Mouse (Mus musculus) neural tube, embryonic 13.5 days (tissue): Measurements from ENCODE around the gene BC037034. TPM values are rescaled to one million over a fixed set of nuclear protein-coding genes. Genes with fewer than 3 reads are reported as not detected.

Source experiments
- ATAC-seq: fragments of 200-750 bp; cut with Nextera tagmentation; 2 replicates; pipeline ENCODE4 v1.8.0; 2017; ENCODE audit warnings: low read depth, mild to moderate bottlenecking, moderate TSS enrichment, moderate library complexity
- H3K27ac ChIP-seq: fragments of 300-500 bp; sonication (generic); replicated peaks from 2 replicates; pipeline ENCODE4 v1.5.1; 2015; ENCODE audit warnings: moderate library complexity, mild to moderate bottlenecking, inconsistent platforms
- H3K27me3 ChIP-seq: fragments of 300-500 bp; sonication (generic); 2 replicates; pipeline ENCODE4 v1.6.1; 2015; ENCODE audit warnings: mild to moderate bottlenecking, inconsistent platforms
- H3K36me3 ChIP-seq: fragments of 300-500 bp; sonication (generic); 2 replicates; pipeline ENCODE4 v1.6.1; 2015; ENCODE audit warnings: mild to moderate bottlenecking, inconsistent platforms
- H3K4me1 ChIP-seq: fragments of 300-500 bp; sonication (generic); replicated peaks from 2 replicates; pipeline ENCODE4 v1.6.1; 2015; ENCODE audit warnings: inconsistent platforms
- H3K4me2 ChIP-seq: fragments of 300-500 bp; sonication (generic); 2 replicates; pipeline ENCODE4 v1.6.1; 2015; ENCODE audit warnings: inconsistent platforms, mild to moderate bottlenecking, moderate library complexity
- H3K4me3 ChIP-seq: fragments of 300-500 bp; sonication (generic); 2 replicates; pipeline ENCODE4 v1.5.1; 2015; ENCODE audit warnings: mild to moderate bottlenecking, inconsistent platforms
- H3K9ac ChIP-seq: fragments of 300-500 bp; sonication (generic); 2 replicates; pipeline ENCODE4 v1.6.1; 2015; ENCODE audit warnings: moderate library complexity, mild to moderate bottlenecking, inconsistent platforms
- H3K9me3 ChIP-seq: fragments of 300-500 bp; sonication (generic); 2 replicates; pipeline ENCODE4 v1.6.1; 2016; ENCODE audit warnings: inconsistent platforms
- whole genome bisulfite sequencing: fragments of 180-500 bp; shearing (Covaris S2); methylation state at CpG from one replicate; pipeline ENCODE4 v1.1.7; 2015; 5-methylcytosine and 5-hydroxymethylcytosine counted together
- polyA plus RNA-seq: library from polyadenylated mRNA; unstranded; fragments of >200 nt; fragmentation: Nextera tagmentation; extraction: Ambion mirVana; gene quantifications from 2 replicates; pipeline ENCODE4 v1.2.1, GENCODE M21; 2015

Gene BC037034
- 17.3 and 18.3 TPM in 2 replicates for polyA plus RNA-seq

DNA sequence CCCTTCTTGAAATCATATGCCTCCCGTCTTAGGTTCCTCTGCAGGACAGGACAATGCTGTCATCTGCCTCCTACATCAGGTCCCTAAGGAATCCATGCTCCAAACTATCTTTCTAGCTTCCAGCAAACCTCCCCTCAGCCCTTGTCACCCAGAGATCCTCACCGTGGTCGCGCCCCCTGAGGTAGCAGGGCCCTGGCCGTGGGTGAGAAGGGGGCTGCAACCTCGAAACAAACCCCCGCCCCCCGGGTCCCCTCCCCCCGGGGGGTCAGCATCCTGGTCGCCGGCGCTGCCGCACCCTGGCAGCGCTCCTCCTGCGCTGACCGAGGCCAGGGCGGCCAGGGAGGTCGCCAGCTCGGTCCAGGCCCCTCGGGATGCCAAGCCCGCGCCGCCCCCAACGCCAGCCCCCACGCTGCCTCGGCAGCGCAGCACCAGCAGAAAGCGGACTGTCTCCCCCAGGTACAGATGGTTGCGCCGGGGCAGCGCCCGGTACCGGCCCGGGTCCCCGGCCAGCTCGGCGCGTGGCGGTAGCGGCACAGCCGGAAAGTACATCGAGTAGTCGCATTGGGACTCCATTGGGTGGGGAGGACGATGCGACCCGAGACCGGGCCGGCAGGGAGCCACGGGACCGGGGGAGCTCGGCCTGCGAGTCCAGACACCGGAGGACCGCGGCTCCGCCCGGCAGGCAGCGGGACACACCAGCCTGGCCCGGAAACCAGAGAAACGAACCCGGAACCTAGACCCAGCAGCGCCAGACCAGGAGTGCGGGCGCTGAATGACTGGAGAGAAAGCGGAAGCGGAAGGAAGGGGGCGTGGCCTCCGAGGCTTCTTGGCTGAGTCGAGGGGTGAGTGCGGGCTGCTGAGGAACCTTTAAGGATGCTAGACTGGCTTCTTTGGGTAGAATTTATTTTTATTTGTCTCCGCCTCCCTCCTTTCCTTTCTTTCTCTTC lies at the start of gene BC037034:
BC037034 (minus strand) TSS at position 774 of the 947 bp plus-strand sequence.
- ATAC-seq, result peak; percentile 89
- Histone ChIP-seq H3K36me3 (peaks cover 56% of the 10 kb centered on the region), H3K9ac (peak within 1 kb of the TSS; percentile 98), H3K9me3 (no peaks in the 10 kb centered on the region), H3K27me3 (no peaks in the 10 kb centered on the region), H3K4me1 (peaks cover 50% of the 10 kb centered on the region), H3K27ac (peak within 1 kb of the TSS; percentile 82), H3K4me2 (peak within 1 kb of the TSS; percentile 96), H3K4me3 (peak within 1 kb of the TSS; percentile 91)
- under 1% methylated on average over 70 of the region's 71 CpGs for WGBS

DNA sequence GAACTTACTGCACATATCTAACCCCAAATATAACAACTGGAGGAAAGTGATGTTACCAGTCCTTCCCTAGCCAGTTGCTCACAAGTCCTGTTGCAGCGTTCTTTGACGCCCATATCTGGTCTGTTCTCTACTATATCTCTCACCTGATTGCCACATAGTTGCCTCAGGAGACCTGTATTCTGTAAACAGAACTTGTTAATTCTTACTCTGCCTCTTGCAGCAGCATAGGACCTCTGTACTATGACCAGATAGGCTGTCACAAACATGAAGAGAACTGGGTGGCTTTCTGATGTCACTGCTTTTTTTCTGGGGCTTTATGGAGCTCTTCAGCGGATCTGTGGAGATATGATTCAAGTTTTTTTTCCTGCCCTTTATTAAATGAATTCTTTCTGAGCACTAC lies 49.0 kb upstream of the BC037034 start:
- Histone ChIP-seq H3K27ac (no peak overlapping the region), H3K27me3 (no peaks in the 10 kb centered on the region), H3K9me3 (no peaks in the 10 kb centered on the region), H3K4me3 (no peak overlapping the region), H3K36me3 (no peaks in the 10 kb centered on the region), H3K4me2 (no peak overlapping the region), H3K9ac (no peak overlapping the region), H3K4me1 (no peaks in the 10 kb centered on the region)
- ATAC-seq, result no peak
- WGBS, result 91% methylated on average over 3 of the region's 3 CpGs

DNA sequence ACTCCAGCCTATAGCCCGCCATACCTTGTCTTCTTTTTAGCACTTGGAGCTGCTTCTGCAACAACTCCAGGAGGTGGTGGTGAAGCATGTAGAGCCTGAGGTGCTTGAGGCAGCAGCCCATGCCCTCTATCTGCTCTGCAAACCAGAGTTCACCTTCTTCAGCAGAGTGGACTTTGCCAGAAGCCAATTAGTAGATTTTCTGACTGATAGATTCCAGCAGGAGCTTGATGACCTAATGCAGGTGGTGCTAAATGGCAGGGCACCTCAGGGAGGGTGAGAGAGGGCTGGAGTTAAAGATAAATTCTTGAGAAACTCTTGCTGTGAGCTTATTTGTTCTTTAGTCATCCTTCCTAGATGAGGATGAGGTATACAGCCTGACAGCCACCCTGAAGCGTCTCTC lies 35.8 kb upstream of the BC037034 start:
- Histone ChIP-seq H3K27me3 (no peaks in the 10 kb centered on the region), H3K4me2 (no peak overlapping the region), H3K4me1 (no peaks in the 10 kb centered on the region), H3K27ac (no peak overlapping the region), H3K9me3 (no peaks in the 10 kb centered on the region), H3K36me3 (no peaks in the 10 kb centered on the region), H3K9ac (no peak overlapping the region), H3K4me3 (no peak overlapping the region)
- WGBS, result 94% methylated on average over 2 of the region's 2 CpGs
- no peak for ATAC-seq

DNA sequence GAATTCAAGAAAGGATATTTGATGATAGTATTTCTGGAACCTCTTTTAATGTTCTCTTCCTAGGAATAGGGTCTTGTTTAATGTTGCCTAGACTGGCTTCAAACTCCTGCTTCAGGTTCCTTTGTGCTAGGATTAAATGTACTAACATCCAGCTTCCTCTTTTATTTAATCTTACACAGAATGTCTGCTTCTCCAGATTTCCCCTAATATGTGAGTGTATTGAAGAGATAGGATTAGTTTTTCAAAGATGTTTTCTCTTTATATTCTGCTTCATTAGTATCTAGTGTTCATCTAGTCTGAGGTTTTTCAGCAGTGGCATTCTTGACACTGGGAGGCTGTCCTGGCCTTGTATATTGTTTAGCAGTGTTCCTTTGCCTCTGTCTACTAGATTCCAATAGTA lies 30.3 kb upstream of the BC037034 start:
- Histone ChIP-seq H3K36me3 (no peaks in the 10 kb centered on the region), H3K9me3 (no peaks in the 10 kb centered on the region)

DNA sequence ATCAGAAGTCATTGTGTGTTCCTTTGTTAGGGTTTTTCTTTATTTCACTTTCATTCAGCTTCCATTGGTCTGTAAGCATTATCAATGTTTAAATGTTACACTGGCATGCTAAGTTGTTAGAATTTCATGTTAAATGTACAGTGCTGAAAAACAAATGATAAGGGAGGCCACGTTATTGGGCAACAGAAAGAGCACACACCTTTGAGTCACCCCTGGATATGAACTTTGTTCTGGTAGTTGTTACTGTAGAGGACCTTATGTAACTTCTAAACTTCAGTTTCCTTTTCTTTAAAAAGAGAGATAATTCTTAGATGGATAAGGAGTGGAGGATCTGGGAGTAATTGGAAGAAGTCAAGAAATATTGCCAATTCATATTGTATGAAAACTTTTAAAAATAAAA lies 27.8 kb upstream of the BC037034 start:
- WGBS, result 87% methylated on average over 1 of the region's 1 CpGs
- Histone ChIP-seq H3K9me3 (no peaks in the 10 kb centered on the region), H3K36me3 (no peaks in the 10 kb centered on the region), H3K4me3 (no peak overlapping the region), H3K4me1 (no peaks in the 10 kb centered on the region), H3K27ac (no peak overlapping the region), H3K9ac (no peak overlapping the region), H3K4me2 (no peak overlapping the region), H3K27me3 (no peaks in the 10 kb centered on the region)
- no peak for ATAC-seq

More for the DNA sequence above, 30.3 kb upstream of the BC037034 start:
- no peaks in the 10 kb centered on the region for H3K4me1 ChIP-seq
- H3K9ac ChIP-seq, result no peak overlapping the region
- no peaks in the 10 kb centered on the region for H3K27me3 ChIP-seq
- no peak overlapping the region for H3K27ac ChIP-seq
- no peak overlapping the region for H3K4me3 ChIP-seq
- ATAC-seq, result no peak
- no peak overlapping the region for H3K4me2 ChIP-seq

DNA sequence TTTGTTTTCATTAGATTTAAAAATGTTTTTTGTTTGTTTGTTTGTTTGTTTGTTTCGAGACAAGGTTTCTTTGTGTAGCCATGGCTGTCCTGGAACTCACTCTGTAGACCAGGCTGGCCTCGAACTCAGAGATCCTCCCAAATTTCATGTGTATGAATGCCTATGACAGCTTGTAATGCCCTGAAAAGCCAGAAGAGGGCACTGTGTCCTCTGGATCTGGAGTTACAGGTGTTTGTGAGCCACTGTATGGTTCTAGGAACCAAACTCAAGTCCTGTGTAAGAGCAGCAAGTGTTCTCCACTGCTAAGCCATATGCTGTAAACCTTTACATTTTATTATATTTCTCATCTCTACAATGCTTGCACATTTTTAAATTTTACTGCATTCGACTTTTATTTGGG lies 24.0 kb upstream of the BC037034 start:
- Histone ChIP-seq H3K27ac (no peak overlapping the region), H3K4me3 (no peak overlapping the region), H3K9me3 (no peaks in the 10 kb centered on the region), H3K4me1 (no peaks in the 10 kb centered on the region), H3K27me3 (no peaks in the 10 kb centered on the region), H3K9ac (no peak overlapping the region), H3K4me2 (no peak overlapping the region), H3K36me3 (no peaks in the 10 kb centered on the region)
- no peak for ATAC-seq
- 79% methylated on average over 3 of the region's 3 CpGs for WGBS

DNA sequence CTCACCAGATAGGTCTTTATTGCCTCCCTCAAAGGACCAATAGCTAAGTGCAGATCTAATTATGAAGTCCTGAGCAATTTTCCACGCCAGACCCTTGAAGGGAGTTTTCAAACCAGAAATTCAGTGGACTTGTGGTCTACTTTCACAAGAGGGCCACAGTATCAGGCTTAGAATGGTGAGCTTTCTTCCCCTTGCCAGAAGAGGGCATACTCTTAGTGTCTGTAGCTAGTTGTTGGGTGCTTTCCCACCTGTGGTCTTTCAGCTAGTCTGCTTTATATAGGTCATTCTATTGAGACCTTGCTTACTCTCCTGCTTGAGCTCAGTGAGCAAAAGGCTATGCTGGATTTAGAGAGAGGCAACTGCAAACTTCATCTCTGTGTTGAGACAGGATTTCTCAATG lies 19.7 kb upstream of the BC037034 start:
- Histone ChIP-seq H3K9me3 (peaks cover 7% of the 10 kb centered on the region; the same call in 1 of the 2 replicates), H3K9ac (no peak overlapping the region), H3K4me1 (peaks cover 7% of the 10 kb centered on the region), H3K27me3 (0 out of 2 replicates have a peak, but pooled peaks cover 5% of the 10 kb centered on the region), H3K4me2 (no peak overlapping the region), H3K4me3 (no peak overlapping the region), H3K27ac (no peak overlapping the region), H3K36me3 (no peaks in the 10 kb centered on the region)
- no peak for ATAC-seq
- WGBS, result 54% methylated on average over 1 of the region's 1 CpGs

DNA sequence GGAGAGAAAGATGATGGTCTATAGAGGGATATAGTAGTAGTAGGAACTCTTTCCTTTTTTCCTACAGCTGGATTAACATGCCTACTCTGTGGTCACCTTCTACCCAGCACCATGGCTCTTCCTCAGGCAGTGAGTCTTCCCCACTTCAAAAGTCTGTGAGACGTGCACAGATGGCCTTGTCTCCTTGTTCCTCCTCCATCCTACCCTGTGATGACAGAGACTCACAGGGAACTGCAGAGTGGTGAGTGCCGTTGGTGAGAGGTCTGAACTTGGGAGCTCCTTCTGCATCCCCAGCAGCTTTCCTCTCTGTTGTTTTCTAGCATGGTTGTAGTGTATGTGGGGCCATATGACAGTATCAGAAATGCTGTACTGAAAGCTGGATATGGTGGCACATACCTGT lies 18.0 kb upstream of the BC037034 start:
- ATAC-seq, result no peak
- peaks cover 25% of the 10 kb centered on the region for H3K4me1 ChIP-seq
- H3K4me3 ChIP-seq, result no peak overlapping the region
- H3K27me3 ChIP-seq, result 0 out of 2 replicates have a peak, but pooled peaks cover 5% of the 10 kb centered on the region
- WGBS, result 81% methylated on average over 2 of the region's 2 CpGs
- no peak overlapping the region for H3K4me2 ChIP-seq
- no peak overlapping the region for H3K9ac ChIP-seq
- peaks cover 7% of the 10 kb centered on the region; the same call in 1 of the 2 replicates for H3K9me3 ChIP-seq
- no peak overlapping the region for H3K27ac ChIP-seq
- peaks cover 17% of the 10 kb centered on the region for H3K36me3 ChIP-seq

DNA sequence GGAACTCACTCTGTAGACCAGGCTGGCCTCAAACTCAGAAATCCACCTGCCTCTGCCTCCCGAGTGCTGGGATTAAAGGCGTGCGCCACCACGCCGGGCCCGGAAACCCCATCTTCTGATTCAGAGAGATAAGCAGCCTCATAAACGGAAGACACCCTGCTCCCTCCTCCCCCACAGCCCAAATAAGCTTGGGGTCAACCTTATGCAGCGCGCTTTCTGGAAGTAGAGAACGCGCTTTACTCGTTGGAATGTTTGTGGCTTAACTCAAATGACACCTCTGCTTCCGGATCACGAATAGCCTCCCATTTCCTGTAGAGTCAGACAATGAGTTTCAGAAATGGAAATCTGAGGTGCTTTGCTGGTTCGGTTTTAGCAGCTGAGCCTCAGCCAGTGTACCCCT lies 17.0 kb upstream of the BC037034 start:
- ATAC-seq, result no peak
- WGBS, result 88% methylated on average over 15 of the region's 15 CpGs
- Histone ChIP-seq H3K27me3 (0 out of 2 replicates have a peak, but pooled peaks cover 5% of the 10 kb centered on the region), H3K4me2 (peak overlapping the region; percentile 93; the same call in 1 of the 2 replicates), H3K9me3 (peaks cover 7% of the 10 kb centered on the region; the same call in 1 of the 2 replicates), H3K4me3 (peak overlapping the region; percentile 88; the same call in 1 of the 2 replicates), H3K27ac (no peak overlapping the region), H3K9ac (no peak overlapping the region), H3K4me1 (peaks cover 34% of the 10 kb centered on the region), H3K36me3 (peaks cover 26% of the 10 kb centered on the region)

DNA sequence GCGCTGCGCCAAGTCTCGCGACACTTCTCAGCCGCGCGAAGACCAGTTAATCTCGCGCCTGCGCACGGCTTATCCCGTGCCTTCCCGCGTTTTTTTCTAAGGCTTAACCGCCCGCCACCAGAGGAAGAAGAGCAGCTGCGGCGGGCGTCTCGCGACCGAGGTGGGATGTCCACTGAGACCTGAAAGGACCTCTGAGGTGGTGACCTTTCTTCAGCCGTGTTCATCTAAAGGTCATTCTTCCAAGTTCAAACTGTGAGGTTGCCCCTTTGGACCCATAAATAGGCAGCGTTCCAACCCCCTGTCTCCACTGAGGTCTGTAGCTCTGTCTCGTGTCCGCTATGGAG lies 16.6 kb upstream of the BC037034 start:
- H3K4me2 ChIP-seq, result peak overlapping the region; percentile 93
- H3K9ac ChIP-seq, result no peak overlapping the region
- WGBS, result 21% methylated on average over 26 of the region's 26 CpGs
- peaks cover 7% of the 10 kb centered on the region; the same call in 1 of the 2 replicates for H3K9me3 ChIP-seq
- 0 out of 2 replicates have a peak, but pooled peaks cover 5% of the 10 kb centered on the region for H3K27me3 ChIP-seq
- peaks cover 30% of the 10 kb centered on the region for H3K36me3 ChIP-seq
- H3K27ac ChIP-seq, result no peak overlapping the region
- no peak for ATAC-seq
- peak overlapping the region; percentile 88 for H3K4me3 ChIP-seq
- peaks cover 39% of the 10 kb centered on the region for H3K4me1 ChIP-seq

DNA sequence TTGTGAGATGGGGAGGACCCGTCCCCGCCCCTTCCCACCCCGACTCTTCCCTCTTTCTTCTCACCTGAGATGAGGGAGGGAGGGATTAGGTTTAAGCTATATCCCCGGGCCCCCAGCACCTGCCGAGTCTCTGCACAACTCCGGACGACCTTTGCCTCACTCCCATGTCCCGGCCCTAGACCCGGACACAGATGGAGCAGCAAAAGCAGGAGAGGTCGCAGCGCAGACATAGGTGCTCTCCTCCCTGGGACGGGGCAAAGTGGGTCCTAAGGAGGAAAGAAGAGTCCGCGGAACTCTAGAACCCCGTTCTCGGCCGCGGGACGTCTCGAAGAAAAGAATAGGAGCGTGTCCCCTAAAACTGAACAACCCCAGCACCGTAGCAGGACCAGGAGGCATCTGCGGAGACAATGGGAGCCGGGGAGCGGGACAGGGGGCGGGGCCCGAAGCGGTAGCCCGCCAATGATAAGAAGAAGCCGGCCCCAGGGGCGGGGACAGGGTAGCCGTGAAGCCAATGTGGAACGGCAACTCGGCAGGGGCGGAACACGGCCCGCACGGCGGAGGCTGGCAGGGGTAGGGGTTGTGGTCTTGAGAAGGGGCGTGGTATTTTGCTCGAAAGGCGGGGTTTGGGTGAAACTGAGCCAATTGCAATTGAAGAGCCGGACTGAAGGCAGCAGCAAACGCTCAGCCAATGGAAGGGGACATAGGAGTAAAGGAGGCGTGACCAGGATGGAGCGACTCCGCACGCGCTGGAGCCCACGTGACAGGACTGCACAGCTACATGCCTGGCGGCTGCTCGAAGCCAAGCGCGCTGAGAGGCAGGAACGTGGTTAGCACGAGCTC lies 16.0 kb upstream of the BC037034 start, which contains the start of the genes Gm43720, Gpc2 and Stag3:
Gm43720 (minus strand) TSS at position 374 of the 840 bp plus-strand sequence.
Gpc2 (minus strand) TSS at position 421 of the 840 bp plus-strand sequence.
Stag3 (plus strand) TSS at position 656 of the 840 bp plus-strand sequence.
- Histone ChIP-seq H3K4me2 (peak within 1 kb of the TSS; percentile 93), H3K27ac (peak within 1 kb of the TSS; percentile 87), H3K9me3 (peaks cover 7% of the 10 kb centered on the region; the same call in 1 of the 2 replicates), H3K9ac (peak within 1 kb of the TSS; percentile 94), H3K4me1 (peaks cover 45% of the 10 kb centered on the region), H3K27me3 (0 out of 2 replicates have a peak, but pooled peaks cover 5% of the 10 kb centered on the region), H3K4me3 (peak within 1 kb of the TSS; percentile 88), H3K36me3 (peaks cover 36% of the 10 kb centered on the region)
- 0% methylated on average over 56 of the region's 56 CpGs for WGBS
- ATAC-seq, result peak; percentile 99
